Mouse (Mus musculus) hindbrain, embryonic 12.5 days (tissue): ENCODE measurements around the gene Gpr135. TPM values are rescaled to one million over a fixed set of nuclear protein-coding genes. Genes with fewer than 3 reads are reported as not detected.
A peak's percentile ranks its signal among the peaks of the same experiment; 100 is the strongest.

ENCODE experiments used
- ATAC-seq: fragments of 200-750 bp; cut with Nextera tagmentation; 2 replicates; pipeline ENCODE4 v1.8.0; 2017; ENCODE audit warnings: moderate TSS enrichment; ENCODE audit not compliant: low FRiP score
- H3K27ac ChIP-seq: fragments of 300-500 bp; sonication (generic); 2 replicates; pipeline ENCODE4 v1.5.1; 2016; ENCODE audit warnings: mild to moderate bottlenecking
- H3K27me3 ChIP-seq: fragments of 300-500 bp; sonication (generic); 2 replicates; pipeline ENCODE4 v1.6.1; 2016; ENCODE audit warnings: mild to moderate bottlenecking
- H3K36me3 ChIP-seq: fragments of 300-500 bp; sonication (generic); 2 replicates; pipeline ENCODE4 v1.6.1; 2016; ENCODE audit warnings: mild to moderate bottlenecking
- H3K4me1 ChIP-seq: fragments of 300-500 bp; sonication (generic); 2 replicates; pipeline ENCODE4 v1.6.1; 2016
- H3K4me2 ChIP-seq: fragments of 300-500 bp; sonication (generic); replicated peaks from 2 replicates; pipeline ENCODE4 v1.6.1; 2016; ENCODE audit warnings: mild to moderate bottlenecking
- H3K4me3 ChIP-seq: fragments of 300-500 bp; sonication (generic); 2 replicates; pipeline ENCODE4 v1.5.1; 2016; ENCODE audit warnings: mild to moderate bottlenecking
- H3K9ac ChIP-seq: fragments of 300-500 bp; sonication (generic); 2 replicates; pipeline ENCODE4 v1.6.1; 2016; ENCODE audit warnings: mild to moderate bottlenecking, moderate library complexity
- H3K9me3 ChIP-seq: fragments of 300-500 bp; sonication (generic); replicated peaks from 2 replicates; pipeline ENCODE4 v1.6.1; 2016; ENCODE audit warnings: mild to moderate bottlenecking
- WGBS: fragments of 180-500 bp; shearing (Covaris S2); methylation state at CpG from one replicate; pipeline ENCODE4 v1.1.7; 2016; 5-methylcytosine and 5-hydroxymethylcytosine counted together
- polyA plus RNA-seq: library from polyadenylated mRNA; unstranded; fragments of >200 nt; fragmentation: Nextera tagmentation; extraction: Ambion mirVana; gene quantifications from 2 replicates; pipeline ENCODE4 v1.2.1, GENCODE M21; 2016

Gpr135 gene
- polyA plus RNA-seq = 1.7 and 2.2 TPM in 2 replicates

GRCm38 (mm10) chr12:72070327-72071269 is at the start of gene Gpr135:
TSS of gene Gpr135 (minus strand) at chr12:72071125.
- WGBS = under 1% methylated on average over 93 of the region's 94 CpGs
- Histone ChIP-seq H3K9me3 (no peaks in the 10 kb centered on the region), H3K4me3 (peak within 1 kb of the TSS; percentile 72), H3K27ac (peak within 1 kb of the TSS; percentile 77), H3K27me3 (peaks cover 12% of the 10 kb centered on the region), H3K4me2 (peak within 1 kb of the TSS; percentile 83), H3K36me3 (0 out of 2 replicates have a peak, but pooled peaks cover 6% of the 10 kb centered on the region), H3K9ac (peak within 1 kb of the TSS; percentile 76), H3K4me1 (peaks cover 8% of the 10 kb centered on the region)
- peak; percentile 91 for ATAC-seq

- Histone ChIP-seq H3K9ac (no peak overlapping the region), H3K4me2 (no peak overlapping the region), H3K9me3 (no peaks in the 10 kb centered on the region), H3K4me3 (no peak overlapping the region), H3K27me3 (no peaks in the 10 kb centered on the region), H3K36me3 (no peaks in the 10 kb centered on the region), H3K27ac (no peak overlapping the region), H3K4me1 (no peaks in the 10 kb centered on the region)
- WGBS = 81% methylated on average over 22 of the region's 23 CpGs
- no peak for ATAC-seq
Observed at GRCm38 (mm10) chr12:72115686-72116345, 44.9 kb upstream of the Gpr135 start.

- WGBS = 89% methylated on average over 6 of the region's 6 CpGs
- Histone ChIP-seq H3K4me2 (no peak overlapping the region), H3K9me3 (no peaks in the 10 kb centered on the region), H3K4me1 (no peaks in the 10 kb centered on the region), H3K27ac (no peak overlapping the region), H3K9ac (no peak overlapping the region), H3K4me3 (no peak overlapping the region), H3K27me3 (no peaks in the 10 kb centered on the region), H3K36me3 (no peaks in the 10 kb centered on the region)
- ATAC-seq = no peak
Observed at GRCm38 (mm10) chr12:72115126-72115525, 44.2 kb upstream of the Gpr135 start.

- H3K4me2 ChIP-seq = no peak overlapping the region
- ATAC-seq = peak; percentile 74
- no peaks in the 10 kb centered on the region for H3K27me3 ChIP-seq
- H3K4me3 ChIP-seq = no peak overlapping the region
- peaks cover 15% of the 10 kb centered on the region for H3K36me3 ChIP-seq
- H3K27ac ChIP-seq = no peak overlapping the region
- H3K9ac ChIP-seq = no peak overlapping the region
- 34% methylated on average over 14 of the region's 14 CpGs for WGBS
- no peaks in the 10 kb centered on the region for H3K4me1 ChIP-seq
- no peaks in the 10 kb centered on the region for H3K9me3 ChIP-seq
Observed at GRCm38 (mm10) chr12:72104525-72105281, 33.8 kb upstream of the Gpr135 start.

DNA sequence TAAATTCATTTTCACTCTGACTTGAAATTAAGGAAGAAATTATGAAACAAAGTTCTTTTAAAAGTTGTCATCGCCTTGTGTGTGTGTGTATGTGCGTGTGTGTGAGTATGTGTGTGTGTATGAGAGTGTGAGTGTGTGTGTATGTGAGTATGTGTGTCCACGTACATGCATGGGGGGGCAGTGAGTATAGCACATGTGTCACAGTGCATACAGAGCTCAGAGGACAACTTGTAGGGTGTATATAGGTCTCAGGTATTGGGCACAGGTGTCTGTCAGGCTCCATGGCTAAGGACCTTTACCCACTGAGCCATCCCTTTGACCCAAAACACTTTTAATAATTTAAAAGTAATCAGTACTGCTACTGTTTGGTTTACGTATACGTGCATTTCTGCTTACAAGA is 33.1 kb upstream of the Gpr135 start:
- no peak overlapping the region for H3K4me2 ChIP-seq
- no peaks in the 10 kb centered on the region for H3K4me1 ChIP-seq
- H3K4me3 ChIP-seq = no peak overlapping the region
- no peaks in the 10 kb centered on the region for H3K27me3 ChIP-seq
- no peaks in the 10 kb centered on the region for H3K9me3 ChIP-seq
- no peak overlapping the region for H3K9ac ChIP-seq
- WGBS = 83% methylated on average over 5 of the region's 5 CpGs
- peaks cover 16% of the 10 kb centered on the region for H3K36me3 ChIP-seq
- no peak overlapping the region for H3K27ac ChIP-seq
- ATAC-seq = no peak

- WGBS = 79% methylated on average over 6 of the region's 6 CpGs
Observed at GRCm38 (mm10) chr12:72102776-72103175, 31.9 kb upstream of the Gpr135 start.

GRCm38 (mm10) chr12:72096966-72097365 is 26.0 kb upstream of the Gpr135 start:
- Histone ChIP-seq H3K4me2 (no peak overlapping the region), H3K27ac (no peak overlapping the region), H3K4me3 (no peak overlapping the region), H3K9ac (no peak overlapping the region), H3K9me3 (no peaks in the 10 kb centered on the region), H3K27me3 (no peaks in the 10 kb centered on the region), H3K36me3 (peaks cover 72% of the 10 kb centered on the region), H3K4me1 (no peaks in the 10 kb centered on the region)
- ATAC-seq = no peak
- WGBS = 97% methylated on average over 8 of the region's 8 CpGs

More at GRCm38 (mm10) chr12:72102776-72103175, 31.9 kb upstream of the Gpr135 start:
- H3K36me3 ChIP-seq = peaks cover 22% of the 10 kb centered on the region
- no peaks in the 10 kb centered on the region for H3K9me3 ChIP-seq
- no peak overlapping the region for H3K4me2 ChIP-seq
- H3K27me3 ChIP-seq = no peaks in the 10 kb centered on the region
- H3K4me3 ChIP-seq = no peak overlapping the region
- no peak overlapping the region for H3K9ac ChIP-seq
- H3K27ac ChIP-seq = no peak overlapping the region
- ATAC-seq = no peak
- no peaks in the 10 kb centered on the region for H3K4me1 ChIP-seq

- H3K36me3 ChIP-seq = peaks cover 38% of the 10 kb centered on the region
- no peak for ATAC-seq
- no peak overlapping the region for H3K4me2 ChIP-seq
- peaks cover 15% of the 10 kb centered on the region for H3K4me1 ChIP-seq
- H3K9me3 ChIP-seq = no peaks in the 10 kb centered on the region
- H3K27ac ChIP-seq = no peak overlapping the region
- no peak overlapping the region for H3K9ac ChIP-seq
- no peak overlapping the region for H3K4me3 ChIP-seq
- no peaks in the 10 kb centered on the region for H3K27me3 ChIP-seq
- 87% methylated on average over 4 of the region's 4 CpGs for WGBS
Observed at GRCm38 (mm10) chr12:72089802-72090201, 18.9 kb upstream of the Gpr135 start.

- no peak for ATAC-seq
- Histone ChIP-seq H3K4me3 (peak overlapping the region; percentile 58), H3K36me3 (peaks cover 6% of the 10 kb centered on the region; the same call in 1 of the 2 replicates), H3K27me3 (no peaks in the 10 kb centered on the region), H3K9me3 (no peaks in the 10 kb centered on the region), H3K9ac (peak overlapping the region; percentile 80), H3K27ac (peak overlapping the region; percentile 95), H3K4me1 (peaks cover 32% of the 10 kb centered on the region), H3K4me2 (peak overlapping the region; percentile 82)
- WGBS = 2% methylated on average over 18 of the region's 18 CpGs
Observed at GRCm38 (mm10) chr12:72086166-72086825, 15.4 kb upstream of the Gpr135 start.

DNA sequence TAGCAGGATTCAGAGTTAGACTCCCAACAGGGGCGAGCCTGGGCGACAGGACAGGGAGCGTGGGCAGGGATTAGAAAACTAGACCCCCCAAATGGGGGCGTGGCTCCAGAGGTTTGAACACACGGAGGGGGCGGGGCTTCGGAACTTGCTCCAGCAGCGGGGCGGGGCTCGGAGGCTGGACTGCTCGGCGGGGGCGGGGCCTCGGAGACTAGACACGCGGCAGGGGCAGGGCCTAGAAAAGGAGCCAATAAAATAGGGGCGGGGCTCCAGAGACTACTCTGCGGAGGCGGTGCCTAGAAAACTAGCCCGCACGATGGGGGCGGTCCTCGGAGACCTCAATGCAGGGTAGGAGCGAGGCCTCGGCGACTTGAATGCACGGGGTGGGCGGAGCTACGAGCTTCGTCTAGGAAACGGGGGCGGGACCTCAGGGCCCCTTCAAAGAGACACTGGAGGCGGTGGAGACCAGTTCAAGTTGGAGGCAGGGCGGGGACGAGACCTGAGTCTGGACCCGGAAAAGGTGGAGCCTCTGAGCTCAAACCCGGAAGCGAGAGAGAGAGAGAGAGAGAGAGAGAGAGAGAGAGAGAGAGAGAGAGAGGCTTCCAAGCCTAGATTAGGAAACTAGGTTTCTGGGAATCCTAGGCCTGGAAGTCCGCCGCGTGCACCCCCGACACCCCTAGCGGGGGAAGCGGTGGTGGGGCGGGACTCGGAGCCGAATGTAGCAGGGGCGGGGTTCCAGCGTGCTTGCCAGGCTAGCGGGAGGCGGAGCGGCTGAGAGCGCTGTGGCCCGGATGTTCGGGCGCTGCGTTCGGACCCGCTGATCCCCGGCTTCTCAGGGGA is 14.6 kb upstream of the Gpr135 start, which contains the start of the genes L3hypdh and Jkamp:
L3hypdh (minus strand) TSS at position 111 of the 837 bp plus-strand sequence.
Jkamp (plus strand) TSS at position 261 of the 837 bp plus-strand sequence.
- H3K4me2 ChIP-seq = peak within 1 kb of the TSS; percentile 82
- under 1% methylated on average over 60 of the region's 60 CpGs for WGBS
- H3K9ac ChIP-seq = peak within 1 kb of the TSS; percentile 80
- ATAC-seq = peak; percentile 97
- peak within 1 kb of the TSS; percentile 95 for H3K27ac ChIP-seq
- H3K9me3 ChIP-seq = no peaks in the 10 kb centered on the region
- peaks cover 4% of the 10 kb centered on the region; the same call in 1 of the 2 replicates for H3K36me3 ChIP-seq
- peaks cover 32% of the 10 kb centered on the region for H3K4me1 ChIP-seq
- no peaks in the 10 kb centered on the region for H3K27me3 ChIP-seq
- H3K4me3 ChIP-seq = peak within 1 kb of the TSS; percentile 58

GRCm38 (mm10) chr12:72085024-72085328 is 14.1 kb upstream of the Gpr135 start:
- peak overlapping the region; percentile 58 for H3K4me3 ChIP-seq
- peak overlapping the region; percentile 83 for H3K27ac ChIP-seq
- peaks cover 32% of the 10 kb centered on the region for H3K4me1 ChIP-seq
- no peaks in the 10 kb centered on the region for H3K36me3 ChIP-seq
- ATAC-seq = no peak
- H3K27me3 ChIP-seq = no peaks in the 10 kb centered on the region
- peak overlapping the region; percentile 82 for H3K4me2 ChIP-seq
- 0% methylated on average over 31 of the region's 31 CpGs for WGBS
- no peaks in the 10 kb centered on the region for H3K9me3 ChIP-seq
- H3K9ac ChIP-seq = peak overlapping the region; percentile 74
